Mouse (Mus musculus) kidney, embryonic 14.5 days (tissue): ENCODE results near the gene Bclaf1. TPM values are rescaled to one million over a fixed set of nuclear protein-coding genes. Genes with fewer than 3 reads are reported as not detected.

Experiments
- ATAC-seq: fragments of 200-750 bp; cut with Nextera tagmentation; 2 replicates; pipeline ENCODE4 v1.8.0; 2017; ENCODE audit warnings: moderate number of reproducible peaks, mild to moderate bottlenecking, moderate TSS enrichment, moderate library complexity; ENCODE audit not compliant: low FRiP score, low TSS enrichment
- H3K27ac ChIP-seq: fragments of 300-500 bp; sonication (generic); 2 replicates; pipeline ENCODE4 v1.5.1; 2014; ENCODE audit warnings: low read depth, mild to moderate bottlenecking, low read length, moderate library complexity, mixed read lengths
- H3K27me3 ChIP-seq: fragments of 300-500 bp; sonication (generic); 2 replicates; pipeline ENCODE4 v1.6.1; 2014; ENCODE audit warnings: mild to moderate bottlenecking, low read length; ENCODE audit not compliant: control insufficient read depth, insufficient read depth
- H3K36me3 ChIP-seq: fragments of 300-500 bp; sonication (generic); 2 replicates; pipeline ENCODE4 v1.6.1; 2014; ENCODE audit warnings: low read length, mixed read lengths; ENCODE audit not compliant: control insufficient read depth, insufficient read depth
- H3K4me1 ChIP-seq: fragments of 300-500 bp; sonication (generic); 2 replicates; pipeline ENCODE4 v1.6.1; 2014; ENCODE audit warnings: low read length, mixed read lengths; ENCODE audit not compliant: control insufficient read depth, insufficient read depth
- H3K4me2 ChIP-seq: fragments of 300-500 bp; sonication (generic); replicated peaks from 2 replicates; pipeline ENCODE4 v1.6.1; 2014; ENCODE audit warnings: low read depth, mild to moderate bottlenecking, low read length
- H3K4me3 ChIP-seq: fragments of 300-500 bp; sonication (generic); 2 replicates; pipeline ENCODE4 v1.5.1; 2014; ENCODE audit warnings: mild to moderate bottlenecking, low read length
- H3K9ac ChIP-seq: fragments of 300-500 bp; sonication (generic); 2 replicates; pipeline ENCODE4 v1.6.1; 2014; ENCODE audit warnings: low read depth, mild to moderate bottlenecking, low read length, moderate library complexity
- H3K9me3 ChIP-seq: fragments of 300-500 bp; sonication (generic); 2 replicates; pipeline ENCODE4 v1.6.1; 2016; ENCODE audit warnings: low read length; ENCODE audit not compliant: control insufficient read depth
- WGBS: fragments of 180-500 bp; shearing (Covaris S2); extraction: QIAGEN DNeasy Blood & Tissue Kit; methylation state at CpG from one replicate; pipeline ENCODE4 v1.1.7; 2014; 5-methylcytosine and 5-hydroxymethylcytosine counted together
- polyA plus RNA-seq: library from polyadenylated mRNA; unstranded; fragments of >200 nt; fragmentation: Nextera tagmentation; extraction: Ambion mirVana; gene quantifications from 2 replicates; pipeline ENCODE4 v1.2.1, GENCODE M21; 2014

The Bclaf1 gene
- 115 and 168 TPM in 2 replicates for polyA plus RNA-seq

DNA sequence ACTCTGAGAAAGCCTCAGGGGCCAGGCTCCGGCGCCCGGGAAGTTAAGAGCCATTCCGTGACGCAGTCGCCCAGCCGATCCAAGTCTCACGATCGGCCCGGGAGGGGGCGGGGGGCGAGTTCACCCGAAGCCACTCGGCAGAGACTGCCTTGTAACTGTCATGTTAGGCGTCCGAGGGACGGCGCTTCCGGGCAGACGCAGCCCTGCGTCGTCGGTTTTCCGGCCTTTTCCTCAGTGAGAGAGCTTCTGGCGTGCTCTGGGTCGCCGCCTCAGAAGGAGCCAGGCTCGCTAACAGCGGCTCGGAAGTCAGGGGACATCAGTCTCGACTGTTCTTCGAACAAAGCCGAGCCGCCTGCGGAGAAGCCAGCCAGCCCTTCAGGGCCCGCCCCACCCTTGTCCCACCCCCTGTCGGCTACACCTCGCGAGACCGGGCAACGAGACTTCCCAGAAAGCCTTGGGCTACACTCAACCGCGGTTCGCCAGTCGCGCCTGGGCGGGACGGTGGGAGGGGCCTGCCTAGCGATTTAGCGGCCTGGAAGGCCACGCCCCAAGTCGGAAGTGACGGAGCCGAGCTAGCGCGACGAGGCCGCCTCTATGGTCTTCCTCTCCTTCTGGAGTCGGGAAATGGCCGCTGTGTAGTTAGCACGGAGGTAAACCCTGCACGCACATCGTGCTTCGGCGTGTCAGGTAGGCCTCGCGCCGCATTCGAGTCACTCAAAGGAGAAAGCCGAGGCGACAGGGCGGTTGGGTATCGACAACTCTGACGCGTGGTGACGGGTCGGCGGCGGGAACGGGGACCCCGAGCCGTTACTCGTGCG is at the start of gene Bclaf1:
TSS of gene Bclaf1 (plus strand) at position 552 of the 818 bp plus-strand sequence.
- Histone ChIP-seq H3K9me3 (no peaks in the 10 kb centered on the region), H3K4me1 (peaks cover 15% of the 10 kb centered on the region; the same call in 1 of the 2 replicates), H3K27me3 (no peaks in the 10 kb centered on the region), H3K9ac (peak within 1 kb of the TSS; percentile 97), H3K4me2 (peak within 1 kb of the TSS; percentile 77), H3K36me3 (peaks cover 4% of the 10 kb centered on the region; the same call in 1 of the 2 replicates), H3K27ac (peak within 1 kb of the TSS; percentile 100), H3K4me3 (peak within 1 kb of the TSS; percentile 86)
- WGBS, result under 1% methylated on average over 83 of the region's 84 CpGs
- peak; percentile 99 for ATAC-seq

DNA sequence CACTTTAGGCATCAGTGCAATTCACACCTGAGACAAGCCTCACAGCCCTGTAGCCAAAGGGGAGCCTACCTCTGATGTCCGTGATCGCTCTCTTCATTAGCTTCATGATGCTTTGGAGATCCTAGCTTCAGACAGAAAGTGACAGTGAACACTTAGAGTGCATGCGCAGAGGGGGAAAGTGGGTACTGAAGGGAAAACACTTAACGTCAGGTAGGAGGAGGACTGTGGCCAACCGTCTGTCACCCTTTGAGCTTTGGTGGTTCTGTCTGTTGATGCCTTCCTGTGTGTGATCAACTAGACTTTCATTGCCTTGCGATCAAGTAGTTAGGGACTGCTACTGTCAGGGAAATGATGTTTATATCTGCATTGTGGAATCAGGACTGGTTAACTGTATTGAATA is 49.4 kb upstream of the Bclaf1 start:
- Histone ChIP-seq H3K4me1 (no peaks in the 10 kb centered on the region), H3K9me3 (no peaks in the 10 kb centered on the region), H3K4me2 (no peak overlapping the region), H3K27me3 (no peaks in the 10 kb centered on the region), H3K4me3 (no peak overlapping the region), H3K36me3 (no peaks in the 10 kb centered on the region), H3K27ac (no peak overlapping the region), H3K9ac (no peak overlapping the region)
- 66% methylated on average over 6 of the region's 6 CpGs for WGBS
- no peak for ATAC-seq

DNA sequence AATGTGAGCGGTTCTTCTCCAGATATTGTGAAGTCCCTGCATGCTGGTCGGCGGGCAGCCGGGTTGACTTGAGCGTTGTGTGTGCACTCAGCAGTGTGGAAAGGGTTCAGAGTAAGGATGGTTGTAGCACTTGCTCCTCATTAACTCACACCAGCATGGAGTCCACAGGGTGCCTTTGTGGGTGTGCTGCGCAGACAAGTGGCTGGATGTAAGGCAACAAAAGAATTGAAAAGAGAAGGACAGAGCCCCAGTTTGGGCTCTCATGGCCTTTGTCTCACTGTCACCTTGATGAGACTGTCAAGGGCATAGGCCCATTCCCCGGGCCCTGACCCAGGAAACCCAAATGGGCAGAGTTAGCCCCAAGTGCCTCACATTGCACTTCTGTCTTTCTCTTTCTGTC is 47.8 kb upstream of the Bclaf1 start:
- Histone ChIP-seq H3K27ac (no peak overlapping the region), H3K4me1 (no peaks in the 10 kb centered on the region), H3K9ac (no peak overlapping the region), H3K4me3 (no peak overlapping the region), H3K36me3 (no peaks in the 10 kb centered on the region), H3K9me3 (no peaks in the 10 kb centered on the region), H3K27me3 (no peaks in the 10 kb centered on the region), H3K4me2 (no peak overlapping the region)
- WGBS, result 97% methylated on average over 7 of the region's 7 CpGs
- no peak for ATAC-seq

DNA sequence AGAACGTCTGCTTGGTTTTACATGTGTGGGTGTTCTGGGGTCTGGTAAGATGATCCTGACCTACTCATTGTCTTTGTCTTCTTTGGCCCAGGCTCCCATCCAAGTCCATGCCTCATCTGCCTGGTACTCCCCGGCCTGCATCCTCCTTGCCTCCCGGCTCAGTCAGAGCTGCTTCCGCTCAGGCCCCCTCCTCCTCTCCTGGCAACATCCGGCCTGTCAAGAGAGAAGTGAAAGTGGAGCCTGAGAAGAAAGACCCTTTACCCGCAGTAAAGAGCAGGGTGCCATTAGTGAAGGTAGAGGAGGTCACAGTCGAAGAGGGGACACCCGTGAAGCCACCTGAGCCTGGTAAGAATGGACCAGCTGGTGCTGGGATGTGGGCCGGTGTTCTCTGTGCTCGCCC is 45.2 kb upstream of the Bclaf1 start:
- H3K27me3 ChIP-seq, result no peaks in the 10 kb centered on the region
- H3K36me3 ChIP-seq, result 0 out of 2 replicates have a peak, but pooled peaks cover 3% of the 10 kb centered on the region
- peak; percentile 39; the same call in 1 of the 2 replicates for ATAC-seq
- H3K9ac ChIP-seq, result no peak overlapping the region
- no peak overlapping the region for H3K4me2 ChIP-seq
- H3K4me3 ChIP-seq, result no peak overlapping the region
- no peaks in the 10 kb centered on the region for H3K4me1 ChIP-seq
- WGBS, result 59% methylated on average over 10 of the region's 10 CpGs
- no peak overlapping the region for H3K27ac ChIP-seq
- H3K9me3 ChIP-seq, result no peaks in the 10 kb centered on the region

DNA sequence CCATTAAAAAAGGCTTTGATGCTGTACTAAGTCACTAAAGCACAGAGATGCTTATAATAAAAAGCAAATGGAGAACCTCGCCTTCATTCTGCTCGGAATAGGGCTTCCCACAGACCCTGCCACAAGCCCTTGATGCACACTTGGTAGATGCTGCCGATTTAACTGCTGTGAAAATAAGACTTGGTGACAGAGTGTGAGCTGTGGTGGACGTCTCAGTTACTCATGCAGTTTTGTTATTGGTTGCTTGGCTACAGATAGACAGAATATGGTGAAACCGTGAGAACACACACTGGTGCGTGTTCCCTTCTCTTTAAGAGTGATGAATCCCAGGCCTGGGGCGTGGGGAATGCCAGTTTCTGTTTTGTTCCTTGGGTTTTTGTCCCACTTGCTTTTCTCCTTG is 43.3 kb upstream of the Bclaf1 start:
- Histone ChIP-seq H3K4me2 (no peak overlapping the region), H3K9me3 (no peaks in the 10 kb centered on the region), H3K27me3 (no peaks in the 10 kb centered on the region), H3K9ac (no peak overlapping the region), H3K4me1 (no peaks in the 10 kb centered on the region), H3K4me3 (no peak overlapping the region), H3K27ac (no peak overlapping the region), H3K36me3 (0 out of 2 replicates have a peak, but pooled peaks cover 3% of the 10 kb centered on the region)
- ATAC-seq, result no peak
- WGBS, result 35% methylated on average over 7 of the region's 7 CpGs

DNA sequence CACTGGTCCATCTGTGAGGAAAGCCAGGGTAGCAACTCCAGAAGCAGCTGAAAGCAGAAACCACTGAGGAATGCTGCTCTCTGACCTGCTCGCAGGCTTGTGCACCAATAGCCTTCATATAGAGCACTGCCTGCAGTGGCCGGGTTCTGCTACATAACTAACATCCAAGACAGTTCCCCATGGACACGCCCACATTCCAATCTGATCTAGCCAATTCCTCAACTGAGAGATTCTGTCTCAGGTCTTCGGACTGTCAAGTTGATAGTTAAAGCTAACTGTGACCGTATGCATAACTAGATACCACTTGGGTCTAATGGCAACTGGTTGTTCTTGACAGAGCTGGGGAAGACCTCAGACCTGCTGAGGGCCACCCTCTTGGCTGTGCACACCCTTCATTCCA is 39.9 kb upstream of the Bclaf1 start:
- no peaks in the 10 kb centered on the region for H3K9me3 ChIP-seq
- no peak overlapping the region for H3K9ac ChIP-seq
- ATAC-seq, result no peak; the same call in 1 of the 2 replicates
- 92% methylated on average over 5 of the region's 5 CpGs for WGBS
- H3K4me3 ChIP-seq, result no peak overlapping the region
- H3K4me2 ChIP-seq, result no peak overlapping the region
- H3K36me3 ChIP-seq, result peaks cover 3% of the 10 kb centered on the region; the same call in 1 of the 2 replicates
- no peaks in the 10 kb centered on the region for H3K4me1 ChIP-seq
- H3K27me3 ChIP-seq, result no peaks in the 10 kb centered on the region
- H3K27ac ChIP-seq, result no peak overlapping the region

DNA sequence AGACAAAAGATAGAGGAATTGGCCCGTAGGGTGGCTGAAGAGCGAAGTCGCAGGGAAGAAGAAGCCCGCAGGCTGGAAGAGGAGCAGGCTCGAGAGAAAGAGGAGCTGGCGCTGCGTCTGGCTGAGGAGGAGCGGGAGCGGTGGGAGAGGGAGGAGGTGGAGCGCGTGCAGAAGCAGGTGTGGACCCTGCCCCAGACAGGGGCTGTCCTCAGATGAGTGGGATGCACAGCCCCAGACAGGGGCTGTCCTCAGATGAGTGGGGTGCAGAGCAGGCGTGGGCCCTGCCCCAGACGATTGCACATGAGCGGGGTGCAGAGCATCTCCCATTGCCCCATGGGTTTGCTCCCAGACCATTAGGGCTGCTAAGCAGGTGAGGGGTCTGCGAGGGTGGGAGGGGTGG is 39.0 kb upstream of the Bclaf1 start:
- Histone ChIP-seq H3K9ac (no peak overlapping the region), H3K9me3 (no peaks in the 10 kb centered on the region), H3K4me2 (no peak overlapping the region), H3K27me3 (no peaks in the 10 kb centered on the region), H3K4me3 (no peak overlapping the region), H3K4me1 (no peaks in the 10 kb centered on the region), H3K27ac (no peak overlapping the region), H3K36me3 (peaks cover 3% of the 10 kb centered on the region; the same call in 1 of the 2 replicates)
- peak; percentile 55; the same call in 1 of the 2 replicates for ATAC-seq
- 62% methylated on average over 15 of the region's 15 CpGs for WGBS

DNA sequence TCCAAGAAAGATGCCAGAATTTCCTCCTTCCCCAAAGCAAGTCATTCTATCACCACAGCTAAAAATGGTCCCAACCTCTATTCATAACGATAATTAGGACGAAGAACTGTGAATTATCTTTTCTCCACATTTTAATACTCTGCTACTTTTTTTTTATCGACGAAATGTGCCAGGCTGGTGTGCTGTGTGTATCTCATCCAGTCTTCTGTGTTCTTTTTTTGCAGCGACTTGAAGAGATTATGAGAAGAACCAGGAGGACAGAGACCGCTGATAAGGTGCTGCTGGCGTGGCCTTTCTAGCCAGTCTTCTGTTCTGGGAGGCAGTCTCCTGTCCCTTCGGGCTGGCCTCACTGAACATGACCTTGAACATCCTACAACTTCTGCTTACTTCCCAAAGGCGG is 38.2 kb upstream of the Bclaf1 start:
- Histone ChIP-seq H3K9me3 (no peaks in the 10 kb centered on the region), H3K4me2 (no peak overlapping the region), H3K27ac (no peak overlapping the region), H3K4me3 (no peak overlapping the region), H3K4me1 (no peaks in the 10 kb centered on the region), H3K27me3 (no peaks in the 10 kb centered on the region), H3K9ac (no peak overlapping the region), H3K36me3 (peaks cover 3% of the 10 kb centered on the region; the same call in 1 of the 2 replicates)
- ATAC-seq, result no peak
- 85% methylated on average over 9 of the region's 9 CpGs for WGBS

DNA sequence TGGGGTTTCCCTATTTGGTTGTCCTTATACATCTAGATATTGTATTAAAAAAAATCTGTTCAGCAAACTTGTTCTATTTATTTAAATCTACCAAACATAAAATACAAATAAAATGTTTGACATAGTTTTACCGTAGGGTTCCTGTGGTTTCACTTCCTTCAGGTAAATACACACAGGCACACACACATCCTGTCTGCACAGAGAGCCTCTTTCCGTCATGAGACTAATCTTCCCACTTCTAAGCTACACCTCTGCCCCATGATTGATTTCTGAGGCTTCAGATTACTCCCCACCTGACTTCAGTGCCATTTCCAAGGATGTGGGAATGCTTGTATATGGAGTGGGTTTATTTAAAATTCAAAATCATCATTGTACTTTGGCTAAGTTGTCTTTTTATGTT is 30.8 kb upstream of the Bclaf1 start:
- no peak for ATAC-seq
- Histone ChIP-seq H3K4me1 (no peaks in the 10 kb centered on the region; the same call in 1 of the 2 replicates), H3K4me3 (no peak overlapping the region), H3K4me2 (no peak overlapping the region), H3K27ac (no peak overlapping the region), H3K9me3 (no peaks in the 10 kb centered on the region), H3K27me3 (no peaks in the 10 kb centered on the region), H3K9ac (no peak overlapping the region), H3K36me3 (no peaks in the 10 kb centered on the region; the same call in 1 of the 2 replicates)
- 54% methylated on average over 2 of the region's 2 CpGs for WGBS
